Mouse (Mus musculus): ENCODE measurements around the gene Ccdc60.
"Not testable (repeated sequence)": the region's sequence is repeated elsewhere in the genome, so short reads cannot be mapped to it uniquely, and the experiment has no call there.

The Ccdc60 gene

GRCm38 (mm10) chr5:116288849-116289570 lies at the start of gene Ccdc60:
Gene Ccdc60, minus strand, starts transcription at chr5:116288985.
- in situ Hi-C loops (cut with MboI, MseI) = no loop called here

GRCm38 (mm10) chr5:116336191-116336590 lies 47.4 kb upstream of the Ccdc60 start:
- in situ Hi-C loops (cut with MboI, MseI) = no loop called here

- in situ Hi-C loops (cut with MboI, MseI) = no loop called here
Observed at GRCm38 (mm10) chr5:116328911-116329310, 40.1 kb upstream of the Ccdc60 start.

- in situ Hi-C loops (cut with MboI, MseI) = no loop called here
Observed at GRCm38 (mm10) chr5:116323401-116323800, 34.6 kb upstream of the Ccdc60 start.

- in situ Hi-C loops (cut with MboI, MseI) = no loop called here
Observed at GRCm38 (mm10) chr5:116322365-116323027, 33.7 kb upstream of the Ccdc60 start.

GRCm38 (mm10) chr5:116313711-116314110 lies 24.9 kb upstream of the Ccdc60 start:
- in situ Hi-C loops (cut with MboI, MseI) = no loop called here

GRCm38 (mm10) chr5:116312111-116312737 lies 23.4 kb upstream of the Ccdc60 start:
- in situ Hi-C loops (cut with MboI, MseI) = no loop called here

GRCm38 (mm10) chr5:116311636-116312035 lies 22.9 kb upstream of the Ccdc60 start:
- in situ Hi-C loops (cut with MboI, MseI) = no loop called here

GRCm38 (mm10) chr5:116309383-116309801 lies 20.6 kb upstream of the Ccdc60 start:
- in situ Hi-C loops (cut with MboI, MseI) = no loop called here

- in situ Hi-C loops (cut with MboI, MseI) = no loop called here
Observed at GRCm38 (mm10) chr5:116305557-116305956, 16.8 kb upstream of the Ccdc60 start.

GRCm38 (mm10) chr5:116305146-116305545 lies 16.4 kb upstream of the Ccdc60 start:
- in situ Hi-C loops (cut with MboI, MseI) = not testable (repeated sequence)

- in situ Hi-C loops (cut with MboI, MseI) = no loop called here
Observed at GRCm38 (mm10) chr5:116300984-116301383, 12.2 kb upstream of the Ccdc60 start.

- in situ Hi-C loops (cut with MboI, MseI) = no loop called here
Observed at GRCm38 (mm10) chr5:116293501-116293900, 4.7 kb upstream of the Ccdc60 start.

GRCm38 (mm10) chr5:116290584-116290983 lies 1.8 kb upstream of the Ccdc60 start:
- in situ Hi-C loops (cut with MboI, MseI) = no loop called here

GRCm38 (mm10) chr5:116289897-116290296 lies 1.1 kb upstream of the Ccdc60 start:
- in situ Hi-C loops (cut with MboI, MseI) = no loop called here

- in situ Hi-C loops (cut with MboI, MseI) = no loop called here
Observed at GRCm38 (mm10) chr5:116288183-116288582, 602 bp downstream of the Ccdc60 start.

GRCm38 (mm10) chr5:116285532-116286176 lies 3.1 kb downstream of the Ccdc60 start:
- in situ Hi-C loops (cut with MboI, MseI) = no loop called here

- in situ Hi-C loops (cut with MboI, MseI) = no loop called here
Observed at GRCm38 (mm10) chr5:116280518-116280917, 8.3 kb downstream of the Ccdc60 start.

- in situ Hi-C loops (cut with MboI, MseI) = no loop called here
Observed at GRCm38 (mm10) chr5:116278436-116278918, 10.3 kb downstream of the Ccdc60 start.

- in situ Hi-C loops (cut with MboI, MseI) = no loop called here
Observed at GRCm38 (mm10) chr5:116277951-116278350, 10.8 kb downstream of the Ccdc60 start.

GRCm38 (mm10) chr5:116274818-116275217 lies 14.0 kb downstream of the Ccdc60 start:
- in situ Hi-C loops (cut with MboI, MseI) = no loop called here

GRCm38 (mm10) chr5:116274365-116274764 lies 14.4 kb downstream of the Ccdc60 start:
- in situ Hi-C loops (cut with MboI, MseI) = no loop called here

All from regulatory T cell (primary cell).